Mouse (Mus musculus): Measurements from ENCODE around the gene Gm10188. TPM values are rescaled to one million over a fixed set of nuclear protein-coding genes. Genes with fewer than 3 reads are reported as not detected.

Gene Gm10188
- polyA plus RNA-seq, 1 experiment from 2014 or later: 1.1 TPM

DNA sequence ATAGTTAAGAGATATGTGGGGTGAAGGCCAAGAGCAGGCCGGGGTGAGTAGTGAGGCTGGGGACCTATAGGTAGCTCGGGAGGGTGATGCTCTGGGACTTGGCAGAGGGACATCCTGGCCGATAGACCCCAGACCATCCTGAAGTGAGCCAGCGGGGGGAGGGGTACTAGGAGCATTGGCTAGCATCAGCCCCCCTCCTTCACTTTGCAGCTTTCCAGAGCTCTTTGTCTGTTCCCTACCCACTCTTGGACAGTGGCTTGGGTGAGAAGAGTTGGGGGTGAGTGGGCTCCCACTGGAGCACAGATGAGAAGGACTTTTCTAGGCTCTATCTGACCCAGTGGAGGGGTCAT, 28.1 kb downstream of the Gm10188 start:
- Histone ChIP-seq H3K9me3 (replicated peaks) (no peaks in the 10 kb centered on the region), H3K27me3 (no peaks in the 10 kb centered on the region), H3K4me3 (peak overlapping the region; percentile 35), H3K9ac (peak overlapping the region; percentile 58), H3K4me1 (peaks cover 67% of the 10 kb centered on the region), H3K4me2 (peak overlapping the region; percentile 55), H3K36me3 (ENCODE audit: poor library complexity, severe bottlenecking) (peaks cover 7% of the 10 kb centered on the region; the same call in 1 of the 2 replicates), H3K27ac (peak overlapping the region; percentile 80)
- WGBS: 10% methylated on average over 4 of the region's 4 CpGs
- 0 out of 2 replicates have a peak, but pooled peaks have one; percentile 5 for ATAC-seq

GRCm38 (mm10) chr1:132200562-132201510, 28.7 kb downstream of the Gm10188 start:
- H3K4me1 ChIP-seq: peaks cover 74% of the 10 kb centered on the region

GRCm38 (mm10) chr1:132199934-132200333, 29.6 kb downstream of the Gm10188 start:
- Histone ChIP-seq H3K9me3 (replicated peaks) (no peaks in the 10 kb centered on the region), H3K4me2 (peak overlapping the region; percentile 55), H3K9ac (peak overlapping the region; percentile 58), H3K4me3 (peak overlapping the region; percentile 23; the same call in 1 of the 2 replicates), H3K36me3 (ENCODE audit: poor library complexity, severe bottlenecking) (peaks cover 6% of the 10 kb centered on the region; the same call in 1 of the 2 replicates), H3K27ac (peak overlapping the region; percentile 80), H3K27me3 (no peaks in the 10 kb centered on the region), H3K4me1 (peaks cover 83% of the 10 kb centered on the region)
- 7% methylated on average over 12 of the region's 12 CpGs for WGBS
- ATAC-seq: no peak

More at GRCm38 (mm10) chr1:132200562-132201510, 28.7 kb downstream of the Gm10188 start:
- peak; percentile 93 for ATAC-seq
- peak overlapping the region; percentile 80 for H3K27ac ChIP-seq
- peak overlapping the region; percentile 35 for H3K4me3 ChIP-seq
- H3K4me2 ChIP-seq: peak overlapping the region; percentile 55
- peaks cover 7% of the 10 kb centered on the region; the same call in 1 of the 2 replicates for H3K36me3 ChIP-seq (ENCODE audit: poor library complexity, severe bottlenecking)
- peak overlapping the region; percentile 58 for H3K9ac ChIP-seq
- WGBS: 2% methylated on average over 11 of the region's 11 CpGs
- H3K9me3 ChIP-seq (replicated peaks): no peaks in the 10 kb centered on the region
- no peaks in the 10 kb centered on the region for H3K27me3 ChIP-seq

GRCm38 (mm10) chr1:132199244-132199643, 30.3 kb downstream of the Gm10188 start:
- Histone ChIP-seq H3K9ac (no peak overlapping the region), H3K36me3 (ENCODE audit: poor library complexity, severe bottlenecking) (no peaks in the 10 kb centered on the region), H3K4me3 (no peak overlapping the region), H3K27ac (0 out of 2 replicates have a peak overlapping the region, but pooled peaks have one; percentile 11), H3K4me1 (peaks cover 90% of the 10 kb centered on the region), H3K27me3 (no peaks in the 10 kb centered on the region), H3K4me2 (no peak overlapping the region), H3K9me3 (replicated peaks) (no peaks in the 10 kb centered on the region)
- 56% methylated on average over 6 of the region's 6 CpGs for WGBS
- ATAC-seq: no peak

GRCm38 (mm10) chr1:132198401-132199071, 31.0 kb downstream of the Gm10188 start:
- no peaks in the 10 kb centered on the region for H3K9me3 ChIP-seq (replicated peaks)
- peaks cover 97% of the 10 kb centered on the region for H3K4me1 ChIP-seq
- WGBS: 71% methylated on average over 16 of the region's 16 CpGs
- H3K4me3 ChIP-seq: no peak overlapping the region
- no peaks in the 10 kb centered on the region for H3K27me3 ChIP-seq
- H3K27ac ChIP-seq: peak overlapping the region; percentile 63; the same call in 1 of the 2 replicates
- no peak for ATAC-seq
- no peak overlapping the region for H3K9ac ChIP-seq
- H3K4me2 ChIP-seq: no peak overlapping the region
- H3K36me3 ChIP-seq (ENCODE audit: poor library complexity, severe bottlenecking): peaks cover 5% of the 10 kb centered on the region; the same call in 1 of the 2 replicates

DNA sequence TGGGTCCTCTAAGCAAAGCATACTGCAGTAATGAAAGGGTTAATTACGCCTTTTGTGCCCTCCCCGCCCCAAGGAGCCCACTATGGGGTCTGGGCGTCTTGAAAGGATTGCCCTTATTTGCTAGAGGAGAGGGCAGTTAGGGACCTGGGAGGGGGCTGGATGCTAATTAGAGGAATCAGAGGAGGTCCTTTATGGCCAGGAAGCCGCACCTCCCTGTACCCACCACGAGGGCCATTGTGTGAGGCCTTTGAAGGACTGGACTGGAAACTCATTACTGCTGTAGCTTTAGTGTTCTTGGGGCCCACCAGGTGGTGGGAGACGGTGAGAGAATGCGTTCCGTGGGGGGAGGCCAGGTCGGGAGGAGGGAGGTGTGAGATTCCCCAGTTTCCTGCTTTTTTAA, 31.9 kb downstream of the Gm10188 start:
- no peaks in the 10 kb centered on the region for H3K27me3 ChIP-seq
- 0 out of 2 replicates have a peak overlapping the region, but pooled peaks have one; percentile 16 for H3K9ac ChIP-seq
- ATAC-seq: no peak
- peaks cover 5% of the 10 kb centered on the region; the same call in 1 of the 2 replicates for H3K36me3 ChIP-seq (ENCODE audit: poor library complexity, severe bottlenecking)
- H3K4me1 ChIP-seq: peaks cover 100% of the 10 kb centered on the region
- H3K9me3 ChIP-seq (replicated peaks): no peaks in the 10 kb centered on the region
- under 1% methylated on average over 9 of the region's 9 CpGs for WGBS
- H3K4me2 ChIP-seq: peak overlapping the region; percentile 76
- peak overlapping the region; percentile 63; the same call in 1 of the 2 replicates for H3K27ac ChIP-seq
- H3K4me3 ChIP-seq: no peak overlapping the region

- no peak for ATAC-seq
- H3K4me2 ChIP-seq: peak overlapping the region; percentile 76
- H3K4me1 ChIP-seq: peaks cover 96% of the 10 kb centered on the region
- H3K4me3 ChIP-seq: no peak overlapping the region
- H3K9ac ChIP-seq: peak overlapping the region; percentile 55; the same call in 1 of the 2 replicates
- peaks cover 5% of the 10 kb centered on the region; the same call in 1 of the 2 replicates for H3K36me3 ChIP-seq (ENCODE audit: poor library complexity, severe bottlenecking)
- H3K27ac ChIP-seq: peak overlapping the region; percentile 41
- WGBS: 8% methylated on average over 7 of the region's 7 CpGs
- H3K27me3 ChIP-seq: no peaks in the 10 kb centered on the region
- H3K9me3 ChIP-seq (replicated peaks): no peaks in the 10 kb centered on the region
Measured at GRCm38 (mm10) chr1:132196337-132196736, 33.2 kb downstream of the Gm10188 start.

- no peak for ATAC-seq
- H3K4me1 ChIP-seq: peaks cover 89% of the 10 kb centered on the region
- H3K36me3 ChIP-seq (ENCODE audit: poor library complexity, severe bottlenecking): peaks cover 5% of the 10 kb centered on the region; the same call in 1 of the 2 replicates
- 0 out of 2 replicates have a peak overlapping the region, but pooled peaks have one; percentile 5 for H3K4me3 ChIP-seq
- peak overlapping the region; percentile 55 for H3K9ac ChIP-seq
- no peaks in the 10 kb centered on the region for H3K27me3 ChIP-seq
- H3K27ac ChIP-seq: peak overlapping the region; percentile 41
- H3K9me3 ChIP-seq (replicated peaks): no peaks in the 10 kb centered on the region
- peak overlapping the region; percentile 76 for H3K4me2 ChIP-seq
- WGBS: 37% methylated on average over 5 of the region's 5 CpGs
Measured at GRCm38 (mm10) chr1:132195681-132196080, 33.9 kb downstream of the Gm10188 start.

- WGBS: 24% methylated on average over 9 of the region's 9 CpGs
- Histone ChIP-seq H3K4me2 (peak overlapping the region; percentile 76), H3K27me3 (no peaks in the 10 kb centered on the region), H3K9me3 (replicated peaks) (no peaks in the 10 kb centered on the region), H3K9ac (peak overlapping the region; percentile 55), H3K4me1 (peaks cover 84% of the 10 kb centered on the region), H3K27ac (peak overlapping the region; percentile 41; the same call in 1 of the 2 replicates), H3K4me3 (no peak overlapping the region; the same call in 1 of the 2 replicates), H3K36me3 (ENCODE audit: poor library complexity, severe bottlenecking) (peaks cover 5% of the 10 kb centered on the region; the same call in 1 of the 2 replicates)
- ATAC-seq: no peak
Measured at GRCm38 (mm10) chr1:132195100-132195499, 34.5 kb downstream of the Gm10188 start.

DNA sequence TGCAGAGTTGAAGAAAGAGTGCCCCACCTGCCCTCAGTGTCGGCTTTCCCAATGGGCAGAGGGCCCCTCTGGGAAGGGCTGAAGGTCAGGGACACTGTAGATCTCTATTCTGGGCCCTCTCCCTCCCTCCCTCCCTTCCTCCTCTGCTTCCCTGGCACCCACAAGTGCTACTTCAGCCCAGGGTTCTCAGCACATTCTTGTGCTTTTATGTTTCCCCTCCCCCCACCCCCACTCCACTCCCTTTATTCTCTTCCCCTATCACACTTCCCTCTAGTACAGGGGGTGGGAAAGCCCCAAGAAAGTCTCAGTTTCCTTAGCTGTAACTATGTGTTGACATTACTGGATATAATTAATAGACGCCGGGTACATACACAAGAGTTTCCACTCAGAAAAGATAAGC, 34.9 kb downstream of the Gm10188 start:
- Histone ChIP-seq H3K4me3 (no peak overlapping the region; the same call in 1 of the 2 replicates), H3K27ac (no peak overlapping the region), H3K36me3 (ENCODE audit: poor library complexity, severe bottlenecking) (peaks cover 5% of the 10 kb centered on the region; the same call in 1 of the 2 replicates), H3K4me1 (peaks cover 82% of the 10 kb centered on the region), H3K27me3 (no peaks in the 10 kb centered on the region), H3K9me3 (replicated peaks) (no peaks in the 10 kb centered on the region), H3K9ac (peak overlapping the region; percentile 55), H3K4me2 (peak overlapping the region; percentile 76)
- WGBS: 45% methylated on average over 3 of the region's 3 CpGs
- ATAC-seq: no peak

DNA sequence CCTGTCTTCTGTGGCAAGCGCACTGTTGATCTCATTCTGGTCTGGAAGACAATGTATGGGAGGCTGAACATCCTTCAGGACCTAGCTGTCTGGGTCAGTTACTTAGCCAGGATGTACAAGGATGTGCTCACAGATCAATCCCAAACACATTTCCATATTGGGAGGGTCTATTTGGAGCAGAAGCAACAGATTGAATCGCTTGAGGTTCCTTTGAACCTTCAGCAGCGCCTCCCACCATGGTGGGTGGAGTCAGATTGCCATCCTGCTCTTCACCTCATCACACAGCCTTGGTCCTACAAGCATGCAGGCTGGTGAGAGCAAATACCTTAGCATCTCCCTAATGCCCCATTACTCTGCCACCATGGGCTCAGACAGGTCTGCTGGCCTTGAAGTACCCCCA, 35.8 kb downstream of the Gm10188 start:
- Histone ChIP-seq H3K27ac (no peak overlapping the region), H3K9me3 (replicated peaks) (no peaks in the 10 kb centered on the region)

More for the DNA sequence above, 35.8 kb downstream of the Gm10188 start:
- peaks cover 77% of the 10 kb centered on the region for H3K4me1 ChIP-seq
- peak overlapping the region; percentile 90 for H3K4me3 ChIP-seq
- H3K27me3 ChIP-seq: no peaks in the 10 kb centered on the region
- 0 out of 2 replicates have a peak overlapping the region, but pooled peaks have one; percentile 100 for H3K9ac ChIP-seq
- peak overlapping the region; percentile 76 for H3K4me2 ChIP-seq
- ATAC-seq: no peak
- 72% methylated on average over 3 of the region's 3 CpGs for WGBS
- peaks cover 5% of the 10 kb centered on the region; the same call in 1 of the 2 replicates for H3K36me3 ChIP-seq (ENCODE audit: poor library complexity, severe bottlenecking)

Data from forebrain, embryonic 13.5 days (tissue).